In the genomic region with DNA sequence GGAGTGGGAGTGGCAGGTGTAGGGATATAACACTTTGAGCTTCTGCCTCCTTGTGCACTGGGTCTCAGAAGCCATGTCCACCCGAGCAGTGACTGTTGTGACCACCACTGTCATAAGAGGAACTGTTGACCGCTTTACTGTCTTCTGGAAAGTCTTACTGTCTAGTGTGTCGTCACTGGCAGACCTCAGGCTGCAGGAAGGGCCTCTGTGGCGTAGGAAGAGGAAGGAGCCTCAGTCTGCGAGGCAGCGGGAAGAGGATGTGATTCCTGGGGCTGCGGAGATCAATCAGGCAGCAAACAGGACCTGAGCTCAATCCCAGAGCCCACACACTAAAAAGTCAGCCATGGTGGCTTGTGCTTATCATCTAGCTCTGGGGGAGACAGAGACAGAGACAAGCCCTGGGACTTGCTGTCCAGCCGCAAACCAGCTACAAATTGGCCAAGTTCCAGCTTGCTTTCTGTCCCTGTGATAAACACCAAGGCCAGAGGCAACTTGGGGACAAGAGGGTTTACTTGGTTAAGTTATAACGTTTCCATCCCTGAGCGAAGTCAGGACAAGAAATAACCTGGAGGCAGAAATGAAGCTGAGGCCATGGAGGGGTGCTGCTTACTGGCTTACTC, we compare ENCODE assay signal across 9 mouse cellular contexts. TPM values are rescaled to one million over a fixed set of nuclear protein-coding genes. Genes with fewer than 3 reads are reported as not detected.
A peak's percentile ranks its signal among the peaks of the same experiment; 100 is the strongest.
DNase-seq lines count a peak whose midpoint lies in the region; ATAC-seq and TF ChIP-seq lines count a peak whose summit lies in the region.
"Had no signal": no experiment of that assay in that cellular context is flagged by ENCODE, and none has a peak within 500 bp of the region (broad histone marks: within the 10 kb centered on the region; RNA-seq: fewer than 3 reads in every experiment).

No protein-coding gene starts in this region.

- no peak for TF ChIP-seq EP300 in liver, embryonic 14.5 days (IDR thresholded peaks at IDR 0.05; ENCODE audit: low read depth)
- no peak for TF ChIP-seq EP300 in stomach, postnatal 0 days (optimal IDR thresholded peaks at IDR 0.05)

- TF ChIP-seq CTCF in liver, embryonic 14.5 days (IDR thresholded peaks at IDR 0.05; ENCODE audit: low read depth) = no peak
- no peak for TF ChIP-seq CTCF in stomach, postnatal 0 days (IDR thresholded peaks at IDR 0.05; ENCODE audit: low read depth)

- H3K4me2 ChIP-seq in neural tube, embryonic 13.5 days = no peak overlapping the region
- no peak overlapping the region for H3K4me2 ChIP-seq in liver, embryonic 14.5 days (ENCODE audit: low read depth)
- no peak overlapping the region for H3K4me2 ChIP-seq in stomach, postnatal 0 days (replicated peaks; ENCODE audit: low read depth)
- H3K4me2 ChIP-seq in hindbrain, embryonic 12.5 days (replicated peaks) = no peak overlapping the region
- H3K4me2 ChIP-seq: midbrain, embryonic 12.5 days had no signal

- WGBS in neural tube, embryonic 13.5 days = 80% methylated on average over 10 of the region's 10 CpGs
- 27% methylated on average over 10 of the region's 10 CpGs for WGBS in liver, embryonic 14.5 days (ENCODE audit: insufficient replicate concordance)
- 69% methylated on average over 10 of the region's 10 CpGs for WGBS in stomach, postnatal 0 days
- WGBS in hindbrain, embryonic 12.5 days = 81% methylated on average over 10 of the region's 10 CpGs

- peaks cover 8% of the 10 kb centered on the region; the same call in 1 of the 2 replicates for H3K27me3 ChIP-seq in neural tube, embryonic 13.5 days
- no peaks in the 10 kb centered on the region for H3K27me3 ChIP-seq in liver, embryonic 14.5 days (ENCODE audit: control insufficient read depth, insufficient read depth, low read length)
- H3K27me3 ChIP-seq in stomach, postnatal 0 days (ENCODE audit: control insufficient read depth, insufficient read depth, low read length) = no peaks in the 10 kb centered on the region
- H3K27me3 ChIP-seq in hindbrain, embryonic 12.5 days = peaks cover 8% of the 10 kb centered on the region

- 0 out of 2 replicates have a peak overlapping the region, but pooled peaks have one; percentile 18 for H3K27ac ChIP-seq in neural tube, embryonic 13.5 days (replicated peaks)
- peak overlapping the region; percentile 19 for H3K27ac ChIP-seq in liver, embryonic 14.5 days
- H3K27ac ChIP-seq in stomach, postnatal 0 days (replicated peaks) = no peak overlapping the region
- no peak overlapping the region for H3K27ac ChIP-seq in hindbrain, embryonic 12.5 days
- H3K27ac ChIP-seq: midbrain, embryonic 12.5 days had no signal

- no peak overlapping the region for H3K4me3 ChIP-seq in neural tube, embryonic 13.5 days
- no peak overlapping the region for H3K4me3 ChIP-seq in liver, embryonic 14.5 days (ENCODE audit: insufficient read depth in 1 of 2, low read depth in 2 of 2, low read length in 2 of 2)
- no peak overlapping the region for H3K4me3 ChIP-seq in stomach, postnatal 0 days (ENCODE audit: low read depth, low read length)
- no peak overlapping the region for H3K4me3 ChIP-seq in hindbrain, embryonic 12.5 days
- H3K4me3 ChIP-seq: midbrain, embryonic 12.5 days had no signal

- no peak for DNase-seq in neural tube, embryonic 10.5 days (ENCODE audit: extremely low spot score, low spot score)
- DNase-seq in heart, adult 9 months (ENCODE audit: low spot score in 2 of 2) = peak; percentile 47 to 68
- peak in 1 of 3 experiments; percentile 41 for DNase-seq in liver, embryonic 14.5 days (ENCODE audit: low read depth in 3 of 3, low spot score in 3 of 3)
- DNase-seq in stomach, postnatal 0 days (ENCODE audit: low spot score) = no peak
- no peak for DNase-seq in cerebellum, adult 8-10 months

- no peaks in the 10 kb centered on the region for H3K36me3 ChIP-seq in neural tube, embryonic 13.5 days
- H3K36me3 ChIP-seq in liver, embryonic 14.5 days (replicated peaks; ENCODE audit: control insufficient read depth, insufficient read depth, low read depth) = no peaks in the 10 kb centered on the region
- H3K36me3 ChIP-seq in stomach, postnatal 0 days (ENCODE audit: control insufficient read depth, insufficient read depth, low read length) = no peaks in the 10 kb centered on the region
- no peaks in the 10 kb centered on the region for H3K36me3 ChIP-seq in hindbrain, embryonic 12.5 days
- H3K36me3 ChIP-seq: midbrain, embryonic 12.5 days had no signal

- H3K9ac ChIP-seq in neural tube, embryonic 13.5 days = no peak overlapping the region
- no peak overlapping the region for H3K9ac ChIP-seq in liver, embryonic 14.5 days (replicated peaks)
- no peak overlapping the region for H3K9ac ChIP-seq in stomach, postnatal 0 days (ENCODE audit: low read length)
- no peak overlapping the region for H3K9ac ChIP-seq in hindbrain, embryonic 12.5 days
- H3K9ac ChIP-seq: midbrain, embryonic 12.5 days had no signal

- H3K9me3 ChIP-seq in neural tube, embryonic 13.5 days = no peaks in the 10 kb centered on the region
- no peaks in the 10 kb centered on the region for H3K9me3 ChIP-seq in liver, embryonic 14.5 days (ENCODE audit: control insufficient read depth, low read length)
- H3K9me3 ChIP-seq in stomach, postnatal 0 days (ENCODE audit: control insufficient read depth, low read length) = no peaks in the 10 kb centered on the region
- no peaks in the 10 kb centered on the region for H3K9me3 ChIP-seq in hindbrain, embryonic 12.5 days (replicated peaks)
- H3K9me3 ChIP-seq: midbrain, embryonic 12.5 days had no signal

- ATAC-seq in neural tube, embryonic 13.5 days (ENCODE audit: low read depth) = no peak
- ATAC-seq in liver, embryonic 14.5 days (ENCODE audit: insufficient read depth) = no peak
- ATAC-seq in stomach, postnatal 0 days (ENCODE audit: low FRiP score, low TSS enrichment) = 0 out of 2 replicates have a peak, but pooled peaks have one; percentile 26
- ATAC-seq in hindbrain, embryonic 12.5 days (ENCODE audit: low FRiP score) = no peak

- H3K4me1 ChIP-seq in neural tube, embryonic 13.5 days (replicated peaks) = no peaks in the 10 kb centered on the region; the same call in 1 of the 2 replicates
- H3K4me1 ChIP-seq in liver, embryonic 14.5 days (replicated peaks; ENCODE audit: control insufficient read depth in 2 of 2, insufficient read depth in 2 of 2, low read length in 1 of 2) = peaks cover 7 to 27% of the 10 kb centered on the region in 2 experiments
- H3K4me1 ChIP-seq in stomach, postnatal 0 days (replicated peaks; ENCODE audit: control insufficient read depth, insufficient read depth) = no peaks in the 10 kb centered on the region
- H3K4me1 ChIP-seq in hindbrain, embryonic 12.5 days = no peaks in the 10 kb centered on the region
- H3K4me1 ChIP-seq: midbrain, embryonic 12.5 days had no signal

RNA-seq across cellular contexts. Expression of a gene that starts 13.8 kb away (rescaled TPM):
- 1.1 and 1.9 TPM in 2 replicates for polyA plus RNA-seq in neural tube, embryonic 13.5 days (2015; fragmentation: Nextera tagmentation; extraction: Ambion mirVana)
- polyA plus RNA-seq in liver, embryonic 14.5 days (2012; rRNA removed) = 23.8 and 32.0 TPM in 2 replicates
- polyA plus RNA-seq in liver, embryonic 14.5 days (2014; fragmentation: Nextera tagmentation; extraction: Ambion mirVana) = 32.9 and 38.8 TPM in 2 replicates
- 2.7 and 2.9 TPM in 2 replicates for polyA plus RNA-seq in stomach, postnatal 0 days (2015; fragmentation: Nextera tagmentation; extraction: Ambion mirVana)
- 3.9 and 5.4 TPM in 2 replicates for polyA plus RNA-seq in hindbrain, embryonic 12.5 days (2016; fragmentation: Nextera tagmentation; extraction: Ambion mirVana)

RNA-seq across cellular contexts. Expression of a gene that starts 47.2 kb away (rescaled TPM):
- 0.13 and 0.54 TPM in 2 replicates for polyA plus RNA-seq in neural tube, embryonic 13.5 days (2015; fragmentation: Nextera tagmentation; extraction: Ambion mirVana)
- polyA plus RNA-seq in liver, embryonic 14.5 days (2012; rRNA removed) = 1.6 and 1.9 TPM in 2 replicates
- polyA plus RNA-seq in liver, embryonic 14.5 days (2014; fragmentation: Nextera tagmentation; extraction: Ambion mirVana) = 1.1 and 1.2 TPM in 2 replicates
- polyA plus RNA-seq in stomach, postnatal 0 days (2015; fragmentation: Nextera tagmentation; extraction: Ambion mirVana) = 0.17 and 0.24 TPM in 2 replicates
- polyA plus RNA-seq in hindbrain, embryonic 12.5 days (2016; fragmentation: Nextera tagmentation; extraction: Ambion mirVana) = 0.28 and 0.31 TPM in 2 replicates

RNA-seq across cellular contexts. Expression of a gene that starts 52.2 kb away (rescaled TPM):
- polyA plus RNA-seq in neural tube, embryonic 13.5 days (2015; fragmentation: Nextera tagmentation; extraction: Ambion mirVana) = 2.5 and 4.1 TPM in 2 replicates
- not detected in 2 replicates for polyA plus RNA-seq in liver, embryonic 14.5 days (2012; rRNA removed)
- polyA plus RNA-seq in liver, embryonic 14.5 days (2014; fragmentation: Nextera tagmentation; extraction: Ambion mirVana) = not detected in 2 replicates
- polyA plus RNA-seq in stomach, postnatal 0 days (2015; fragmentation: Nextera tagmentation; extraction: Ambion mirVana) = 0.11 TPM in 1 of 2 replicates, not detected in the other
- 4.2 and 10.2 TPM in 2 replicates for polyA plus RNA-seq in hindbrain, embryonic 12.5 days (2016; fragmentation: Nextera tagmentation; extraction: Ambion mirVana)
- polyA plus RNA-seq: intestine, embryonic 14.5 days had no signal

Comparison
In these comparisons a context has a peak if more than half of its experiments do, and no peak if none do; other contexts are left out.
1. H3K27ac ChIP-seq: peak in neural tube, embryonic 13.5 days (single experiment) and liver, embryonic 14.5 days (single experiment); none in stomach, postnatal 0 days (single experiment) and hindbrain, embryonic 12.5 days (single experiment).
2. DNase-seq: peak in heart, adult 9 months (2 of 2); none in neural tube, embryonic 10.5 days (single experiment), stomach, postnatal 0 days (single experiment) and cerebellum, adult 8-10 months (single experiment).